Mouse (Mus musculus) liver, embryonic 13.5 days (tissue): ENCODE measurements at regions not wholly inside any gene's neighbourhood (a gene's known extent, or its start where the extent isn't known, plus 50 kb on each side); places are given as distances from the start of the nearest gene placed in this dataset.

ENCODE experiments used
- ATAC-seq: fragments of 200-750 bp; cut with Nextera tagmentation; 2 replicates; pipeline ENCODE4 v1.8.0; 2017; ENCODE audit warnings: low read depth, mild to moderate bottlenecking, moderate number of reproducible peaks, moderate library complexity
- DNase-seq: peaks from one replicate; pipeline ENCODE4 v3.0.0; 2022
- H3K27ac ChIP-seq: fragments of 300-500 bp; sonication (generic); 2 replicates; pipeline ENCODE4 v1.5.1; 2015; ENCODE audit warnings: moderate library complexity, mild to moderate bottlenecking, inconsistent platforms
- H3K27me3 ChIP-seq: fragments of 300-500 bp; sonication (generic); 2 replicates; pipeline ENCODE4 v1.6.1; 2015; ENCODE audit warnings: mild to moderate bottlenecking, inconsistent platforms
- H3K36me3 ChIP-seq: fragments of 300-500 bp; sonication (generic); 2 replicates; pipeline ENCODE4 v1.6.1; 2015; ENCODE audit warnings: mild to moderate bottlenecking, inconsistent platforms
- H3K4me1 ChIP-seq: fragments of 300-500 bp; sonication (generic); replicated peaks from 2 replicates; pipeline ENCODE4 v1.6.1; 2015; ENCODE audit warnings: inconsistent platforms
- H3K4me2 ChIP-seq: fragments of 300-500 bp; sonication (generic); 2 replicates; pipeline ENCODE4 v1.6.1; 2015; ENCODE audit warnings: inconsistent platforms, mild to moderate bottlenecking, moderate library complexity
- H3K4me3 ChIP-seq: fragments of 300-500 bp; sonication (generic); replicated peaks from 2 replicates; pipeline ENCODE4 v1.5.1; 2015; ENCODE audit warnings: mild to moderate bottlenecking, inconsistent platforms
- H3K9ac ChIP-seq: fragments of 300-500 bp; sonication (generic); 2 replicates; pipeline ENCODE4 v1.6.1; 2015; ENCODE audit warnings: mild to moderate bottlenecking, inconsistent platforms
- H3K9me3 ChIP-seq: fragments of 300-500 bp; sonication (generic); replicated peaks from 2 replicates; pipeline ENCODE4 v1.6.1; 2016; ENCODE audit warnings: inconsistent platforms
- WGBS: fragments of 180-500 bp; shearing (Covaris S2); methylation state at CpG from one replicate; pipeline ENCODE4 v1.1.7; 2015; ENCODE audit not compliant: insufficient replicate concordance; 5-methylcytosine and 5-hydroxymethylcytosine counted together

- no peak overlapping the region for H3K4me2 ChIP-seq
- no peak for DNase-seq
- no peak overlapping the region for H3K27ac ChIP-seq
- no peaks in the 10 kb centered on the region for H3K36me3 ChIP-seq
- H3K9me3 ChIP-seq, result no peaks in the 10 kb centered on the region
- 64% methylated on average over 5 of the region's 5 CpGs for WGBS
- no peak overlapping the region for H3K4me3 ChIP-seq
- no peaks in the 10 kb centered on the region for H3K27me3 ChIP-seq
- no peak for ATAC-seq
- no peak overlapping the region for H3K9ac ChIP-seq
- no peaks in the 10 kb centered on the region for H3K4me1 ChIP-seq
These were observed 204.4 kb upstream of the 1700012A03Rik start for GRCm38 (mm10) chr6:31845671-31846070.

GRCm38 (mm10) chr6:31840621-31841020 lies 209.4 kb upstream of the 1700012A03Rik start:
- ATAC-seq (no peak), DNase-seq (no peak)
- Histone ChIP-seq H3K4me2 (no peak overlapping the region), H3K27me3 (no peaks in the 10 kb centered on the region), H3K4me1 (no peaks in the 10 kb centered on the region), H3K4me3 (no peak overlapping the region), H3K27ac (no peak overlapping the region), H3K9ac (no peak overlapping the region), H3K36me3 (no peaks in the 10 kb centered on the region), H3K9me3 (no peaks in the 10 kb centered on the region)
- 65% methylated on average over 4 of the region's 4 CpGs for WGBS

- Histone ChIP-seq H3K36me3 (no peaks in the 10 kb centered on the region), H3K27me3 (no peaks in the 10 kb centered on the region), H3K4me2 (no peak overlapping the region), H3K4me1 (no peaks in the 10 kb centered on the region), H3K9ac (no peak overlapping the region), H3K9me3 (no peaks in the 10 kb centered on the region), H3K27ac (no peak overlapping the region), H3K4me3 (no peak overlapping the region)
- DNase-seq, result no peak
- ATAC-seq, result no peak
- 34% methylated on average over 1 of the region's 1 CpGs for WGBS
These were observed 211.5 kb upstream of the 1700012A03Rik start for GRCm38 (mm10) chr6:31838588-31838987.

GRCm38 (mm10) chr6:31835795-31836194 lies 214.3 kb upstream of the 1700012A03Rik start:
- Histone ChIP-seq H3K9ac (no peak overlapping the region), H3K4me3 (no peak overlapping the region), H3K4me1 (no peaks in the 10 kb centered on the region), H3K36me3 (no peaks in the 10 kb centered on the region), H3K9me3 (no peaks in the 10 kb centered on the region), H3K27ac (no peak overlapping the region), H3K4me2 (no peak overlapping the region), H3K27me3 (no peaks in the 10 kb centered on the region)
- ATAC-seq (no peak), DNase-seq (no peak)

- ATAC-seq (no peak), DNase-seq (no peak)
- Histone ChIP-seq H3K4me1 (no peaks in the 10 kb centered on the region), H3K4me2 (no peak overlapping the region), H3K36me3 (no peaks in the 10 kb centered on the region), H3K9me3 (no peaks in the 10 kb centered on the region), H3K27me3 (no peaks in the 10 kb centered on the region), H3K9ac (no peak overlapping the region), H3K27ac (no peak overlapping the region), H3K4me3 (no peak overlapping the region)
- 12% methylated on average over 3 of the region's 4 CpGs for WGBS
These were observed 215.5 kb upstream of the 1700012A03Rik start for GRCm38 (mm10) chr6:31834503-31834902.

GRCm38 (mm10) chr6:31830610-31831009 lies 219.4 kb upstream of the 1700012A03Rik start:
- Histone ChIP-seq H3K9ac (no peak overlapping the region), H3K4me2 (no peak overlapping the region), H3K4me3 (no peak overlapping the region), H3K9me3 (no peaks in the 10 kb centered on the region), H3K4me1 (no peaks in the 10 kb centered on the region), H3K27me3 (no peaks in the 10 kb centered on the region), H3K36me3 (no peaks in the 10 kb centered on the region), H3K27ac (no peak overlapping the region)
- DNase-seq, result no peak
- no peak for ATAC-seq
- 74% methylated on average over 11 of the region's 11 CpGs for WGBS

- DNase-seq, result no peak
- Histone ChIP-seq H3K4me1 (no peaks in the 10 kb centered on the region), H3K27ac (no peak overlapping the region), H3K9ac (no peak overlapping the region), H3K9me3 (no peaks in the 10 kb centered on the region), H3K4me2 (no peak overlapping the region), H3K27me3 (no peaks in the 10 kb centered on the region), H3K4me3 (no peak overlapping the region), H3K36me3 (no peaks in the 10 kb centered on the region)
- no peak for ATAC-seq
- WGBS, result 64% methylated on average over 5 of the region's 5 CpGs
These were observed 226.4 kb upstream of the 1700012A03Rik start for GRCm38 (mm10) chr6:31823616-31824015.

- ATAC-seq, result no peak
These were observed 227.6 kb upstream of the 1700012A03Rik start for GRCm38 (mm10) chr6:31822186-31823085.

GRCm38 (mm10) chr6:31821621-31822020 lies 228.4 kb upstream of the 1700012A03Rik start:
- no peak overlapping the region for H3K27ac ChIP-seq
- H3K4me1 ChIP-seq, result peaks cover 5% of the 10 kb centered on the region
- no peaks in the 10 kb centered on the region for H3K27me3 ChIP-seq
- no peaks in the 10 kb centered on the region for H3K9me3 ChIP-seq
- H3K4me3 ChIP-seq, result no peak overlapping the region
- 47% methylated on average over 7 of the region's 7 CpGs for WGBS
- no peak overlapping the region for H3K9ac ChIP-seq
- no peak overlapping the region for H3K4me2 ChIP-seq
- H3K36me3 ChIP-seq, result no peaks in the 10 kb centered on the region
- DNase-seq (no peak), ATAC-seq (no peak)

More at GRCm38 (mm10) chr6:31822186-31823085, 227.6 kb upstream of the 1700012A03Rik start:
- no peak for DNase-seq
- Histone ChIP-seq H3K36me3 (no peaks in the 10 kb centered on the region), H3K9me3 (no peaks in the 10 kb centered on the region), H3K4me1 (peaks cover 3% of the 10 kb centered on the region), H3K27ac (no peak overlapping the region), H3K4me2 (no peak overlapping the region), H3K4me3 (no peak overlapping the region), H3K27me3 (no peaks in the 10 kb centered on the region), H3K9ac (no peak overlapping the region)
- WGBS, result 70% methylated on average over 9 of the region's 9 CpGs

- Histone ChIP-seq H3K36me3 (no peaks in the 10 kb centered on the region), H3K27ac (no peak overlapping the region), H3K4me2 (no peak overlapping the region), H3K9ac (no peak overlapping the region), H3K4me1 (peaks cover 5% of the 10 kb centered on the region), H3K27me3 (no peaks in the 10 kb centered on the region), H3K4me3 (no peak overlapping the region), H3K9me3 (no peaks in the 10 kb centered on the region)
- WGBS, result 74% methylated on average over 1 of the region's 1 CpGs
- DNase-seq, result no peak
- no peak for ATAC-seq
These were observed 232.4 kb upstream of the 1700012A03Rik start for GRCm38 (mm10) chr6:31817640-31818039.

- ATAC-seq (no peak), DNase-seq (no peak)
- H3K36me3 ChIP-seq, result no peaks in the 10 kb centered on the region
- 0 out of 2 replicates have a peak, but pooled peaks cover 5% of the 10 kb centered on the region for H3K4me1 ChIP-seq
- no peak overlapping the region for H3K4me2 ChIP-seq
- H3K9ac ChIP-seq, result no peak overlapping the region
- H3K9me3 ChIP-seq, result no peaks in the 10 kb centered on the region
- WGBS, result 60% methylated on average over 9 of the region's 9 CpGs
- no peaks in the 10 kb centered on the region for H3K27me3 ChIP-seq
- H3K27ac ChIP-seq, result no peak overlapping the region
- no peak overlapping the region for H3K4me3 ChIP-seq
These were observed 238.2 kb upstream of the 1700012A03Rik start for GRCm38 (mm10) chr6:31811890-31812289.
